Mouse (Mus musculus): ENCODE results near the gene Stk32b. TPM values are rescaled to one million over a fixed set of nuclear protein-coding genes. Genes with fewer than 3 reads are reported as not detected.

Gene Stk32b
- not detected in 2 replicates for total RNA-seq (2023)

DNA sequence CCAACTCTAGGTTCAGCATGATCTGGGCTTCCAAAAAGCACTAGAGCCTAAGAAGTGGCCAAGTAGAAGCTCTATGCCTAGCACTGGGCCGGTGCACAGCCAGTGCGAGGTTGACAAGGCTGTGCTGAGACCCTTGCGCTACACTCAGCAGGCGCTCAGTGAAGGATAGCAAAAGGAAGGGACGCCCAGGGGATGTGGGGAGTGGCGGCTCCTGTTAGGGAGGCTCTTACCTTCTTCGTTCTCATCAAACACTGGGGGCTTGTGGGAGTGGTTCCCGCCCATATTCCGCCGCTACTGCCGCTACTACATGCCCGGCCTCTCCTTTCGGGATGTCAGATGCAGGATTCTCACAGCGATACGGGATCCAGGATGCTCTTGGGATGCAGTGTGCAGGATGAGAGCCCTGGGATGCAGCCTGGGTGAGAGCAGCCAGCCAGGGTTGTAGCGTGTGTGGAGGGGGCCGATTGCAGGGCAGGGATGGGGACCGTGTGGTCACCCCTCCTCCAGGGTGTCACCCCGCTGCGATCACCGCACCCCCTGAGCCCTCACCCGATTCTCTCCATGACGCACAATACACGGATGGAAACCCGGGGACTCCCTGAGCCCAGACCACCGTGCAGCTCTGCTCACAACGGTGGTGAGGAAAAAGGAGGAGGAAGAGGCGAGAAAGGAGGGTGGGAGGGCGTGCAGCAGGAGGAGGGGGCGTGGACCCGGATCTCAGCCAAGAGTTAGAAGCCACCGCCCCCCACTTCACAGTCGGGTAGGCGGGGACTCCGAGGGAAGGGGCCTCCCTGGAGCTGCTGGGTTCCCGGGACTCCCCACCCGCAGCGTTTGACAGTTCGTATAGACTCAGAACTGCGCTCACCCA is at the start of gene Stk32b:
Gene Stk32b (minus strand): TSS at position 667 of the 868 bp plus-strand sequence.

GRCm38 (mm10) chr5:37735224-37735623 is 18.3 kb upstream of the Stk32b start, which contains the start of gene Cytl1:
TSS of gene Cytl1 (plus strand) at chr5:37735519.

Other genes starting within 250 kb of the Stk32b start
- gene Cytl1, start 18.3 kb upstream of the Stk32b start, total RNA-seq (2023), result not detected in 2 replicates
- not detected in 2 replicates for gene Msx1, start 107.4 kb upstream of the Stk32b start, total RNA-seq (2023)

Data from neutrophil, adult 65 days (primary cell).